Mouse (Mus musculus) hindbrain, embryonic 12.5 days (tissue): ENCODE measurements around the gene Cfap58. TPM values are rescaled to one million over a fixed set of nuclear protein-coding genes. Genes with fewer than 3 reads are reported as not detected.

ENCODE experiments used
- ATAC-seq: fragments of 200-750 bp; cut with Nextera tagmentation; 2 replicates; pipeline ENCODE4 v1.8.0; 2017; ENCODE audit warnings: moderate TSS enrichment; ENCODE audit not compliant: low FRiP score
- H3K27ac ChIP-seq: fragments of 300-500 bp; sonication (generic); 2 replicates; pipeline ENCODE4 v1.5.1; 2016; ENCODE audit warnings: mild to moderate bottlenecking
- H3K27me3 ChIP-seq: fragments of 300-500 bp; sonication (generic); 2 replicates; pipeline ENCODE4 v1.6.1; 2016; ENCODE audit warnings: mild to moderate bottlenecking
- H3K36me3 ChIP-seq: fragments of 300-500 bp; sonication (generic); 2 replicates; pipeline ENCODE4 v1.6.1; 2016; ENCODE audit warnings: mild to moderate bottlenecking
- H3K4me1 ChIP-seq: fragments of 300-500 bp; sonication (generic); 2 replicates; pipeline ENCODE4 v1.6.1; 2016
- H3K4me2 ChIP-seq: fragments of 300-500 bp; sonication (generic); replicated peaks from 2 replicates; pipeline ENCODE4 v1.6.1; 2016; ENCODE audit warnings: mild to moderate bottlenecking
- H3K4me3 ChIP-seq: fragments of 300-500 bp; sonication (generic); 2 replicates; pipeline ENCODE4 v1.5.1; 2016; ENCODE audit warnings: mild to moderate bottlenecking
- H3K9ac ChIP-seq: fragments of 300-500 bp; sonication (generic); 2 replicates; pipeline ENCODE4 v1.6.1; 2016; ENCODE audit warnings: mild to moderate bottlenecking, moderate library complexity
- H3K9me3 ChIP-seq: fragments of 300-500 bp; sonication (generic); replicated peaks from 2 replicates; pipeline ENCODE4 v1.6.1; 2016; ENCODE audit warnings: mild to moderate bottlenecking
- WGBS: fragments of 180-500 bp; shearing (Covaris S2); methylation state at CpG from one replicate; pipeline ENCODE4 v1.1.7; 2016; 5-methylcytosine and 5-hydroxymethylcytosine counted together
- polyA plus RNA-seq: library from polyadenylated mRNA; unstranded; fragments of >200 nt; fragmentation: Nextera tagmentation; extraction: Ambion mirVana; gene quantifications from 2 replicates; pipeline ENCODE4 v1.2.1, GENCODE M21; 2016

Gene Cfap58
- polyA plus RNA-seq, 1 experiment from 2014 or later = 0.30 TPM

- Histone ChIP-seq H3K36me3 (no peaks in the 10 kb centered on the region), H3K4me2 (no peak overlapping the region), H3K9me3 (no peaks in the 10 kb centered on the region), H3K9ac (no peak overlapping the region), H3K4me3 (no peak overlapping the region), H3K4me1 (peaks cover 48% of the 10 kb centered on the region), H3K27ac (no peak overlapping the region), H3K27me3 (no peaks in the 10 kb centered on the region)
- no peak for ATAC-seq
- 86% methylated on average over 5 of the region's 5 CpGs for WGBS
Measured at GRCm38 (mm10) chr19:47905603-47906002, 31.9 kb upstream of the Cfap58 start.

GRCm38 (mm10) chr19:47907596-47907995, 29.9 kb upstream of the Cfap58 start:
- WGBS = 93% methylated on average over 9 of the region's 9 CpGs
- no peak for ATAC-seq
- Histone ChIP-seq H3K36me3 (no peaks in the 10 kb centered on the region), H3K4me2 (no peak overlapping the region), H3K4me3 (no peak overlapping the region), H3K9ac (no peak overlapping the region), H3K27ac (no peak overlapping the region), H3K9me3 (no peaks in the 10 kb centered on the region), H3K27me3 (no peaks in the 10 kb centered on the region), H3K4me1 (peaks cover 42% of the 10 kb centered on the region)

GRCm38 (mm10) chr19:47908961-47909371, 28.5 kb upstream of the Cfap58 start:
- peaks cover 30% of the 10 kb centered on the region for H3K4me1 ChIP-seq
- H3K4me2 ChIP-seq = peak overlapping the region; percentile 60
- peak overlapping the region; percentile 78 for H3K9ac ChIP-seq
- H3K4me3 ChIP-seq = peak overlapping the region; percentile 30
- WGBS = 30% methylated on average over 6 of the region's 6 CpGs
- no peaks in the 10 kb centered on the region for H3K9me3 ChIP-seq
- no peaks in the 10 kb centered on the region for H3K27me3 ChIP-seq
- peak; percentile 53 for ATAC-seq
- no peaks in the 10 kb centered on the region for H3K36me3 ChIP-seq
- H3K27ac ChIP-seq = peak overlapping the region; percentile 98

- Histone ChIP-seq H3K4me2 (peak overlapping the region; percentile 60), H3K36me3 (0 out of 2 replicates have a peak, but pooled peaks cover 2% of the 10 kb centered on the region), H3K4me3 (peak overlapping the region; percentile 30), H3K9ac (peak overlapping the region; percentile 78), H3K27me3 (no peaks in the 10 kb centered on the region), H3K4me1 (peaks cover 30% of the 10 kb centered on the region), H3K9me3 (no peaks in the 10 kb centered on the region), H3K27ac (peak overlapping the region; percentile 98)
- whole genome bisulfite sequencing = 2% methylated on average over 10 of the region's 10 CpGs
- ATAC-seq = peak; percentile 85
Measured at GRCm38 (mm10) chr19:47909387-47910116, 27.9 kb upstream of the Cfap58 start.

- H3K9ac ChIP-seq = peak overlapping the region; percentile 78
- H3K36me3 ChIP-seq = 0 out of 2 replicates have a peak, but pooled peaks cover 2% of the 10 kb centered on the region
- no peak overlapping the region for H3K4me3 ChIP-seq
- ATAC-seq = peak; percentile 3; the same call in 1 of the 2 replicates
- H3K4me1 ChIP-seq = peaks cover 29% of the 10 kb centered on the region
- WGBS = 42% methylated on average over 4 of the region's 4 CpGs
- H3K4me2 ChIP-seq = peak overlapping the region; percentile 60
- H3K27me3 ChIP-seq = no peaks in the 10 kb centered on the region
- H3K27ac ChIP-seq = peak overlapping the region; percentile 98
- H3K9me3 ChIP-seq = no peaks in the 10 kb centered on the region
Measured at GRCm38 (mm10) chr19:47910117-47910618, 27.3 kb upstream of the Cfap58 start.

GRCm38 (mm10) chr19:47910751-47911150, 26.7 kb upstream of the Cfap58 start:
- Histone ChIP-seq H3K27ac (peak overlapping the region; percentile 98), H3K4me3 (no peak overlapping the region), H3K36me3 (0 out of 2 replicates have a peak, but pooled peaks cover 2% of the 10 kb centered on the region), H3K9me3 (no peaks in the 10 kb centered on the region), H3K4me2 (no peak overlapping the region), H3K27me3 (no peaks in the 10 kb centered on the region), H3K9ac (no peak overlapping the region), H3K4me1 (peaks cover 26% of the 10 kb centered on the region)
- no peak for ATAC-seq
- WGBS = 89% methylated on average over 4 of the region's 4 CpGs

GRCm38 (mm10) chr19:47913344-47913743, 24.1 kb upstream of the Cfap58 start:
- no peak overlapping the region for H3K4me2 ChIP-seq

GRCm38 (mm10) chr19:47914191-47914590, 23.3 kb upstream of the Cfap58 start:
- Histone ChIP-seq H3K9ac (no peak overlapping the region), H3K27me3 (no peaks in the 10 kb centered on the region), H3K36me3 (0 out of 2 replicates have a peak, but pooled peaks cover 2% of the 10 kb centered on the region), H3K4me3 (no peak overlapping the region), H3K4me2 (no peak overlapping the region), H3K4me1 (peaks cover 33% of the 10 kb centered on the region), H3K27ac (no peak overlapping the region), H3K9me3 (no peaks in the 10 kb centered on the region)
- ATAC-seq = no peak
- WGBS = 89% methylated on average over 4 of the region's 4 CpGs

More at GRCm38 (mm10) chr19:47913344-47913743, 24.1 kb upstream of the Cfap58 start:
- H3K4me1 ChIP-seq = peaks cover 41% of the 10 kb centered on the region
- H3K27ac ChIP-seq = no peak overlapping the region
- no peaks in the 10 kb centered on the region for H3K27me3 ChIP-seq
- ATAC-seq = no peak
- H3K36me3 ChIP-seq = 0 out of 2 replicates have a peak, but pooled peaks cover 2% of the 10 kb centered on the region
- WGBS = 93% methylated on average over 7 of the region's 7 CpGs
- H3K9ac ChIP-seq = no peak overlapping the region
- H3K4me3 ChIP-seq = no peak overlapping the region
- no peaks in the 10 kb centered on the region for H3K9me3 ChIP-seq

- no peak for ATAC-seq
- Histone ChIP-seq H3K9ac (no peak overlapping the region), H3K36me3 (0 out of 2 replicates have a peak, but pooled peaks cover 2% of the 10 kb centered on the region), H3K4me2 (no peak overlapping the region), H3K4me3 (no peak overlapping the region), H3K9me3 (no peaks in the 10 kb centered on the region), H3K4me1 (peaks cover 30% of the 10 kb centered on the region), H3K27ac (no peak overlapping the region), H3K27me3 (no peaks in the 10 kb centered on the region)
- 86% methylated on average over 4 of the region's 4 CpGs for WGBS
Measured at GRCm38 (mm10) chr19:47915251-47915650, 22.2 kb upstream of the Cfap58 start.

GRCm38 (mm10) chr19:47917396-47917795, 20.1 kb upstream of the Cfap58 start:
- no peak overlapping the region for H3K27ac ChIP-seq
- ATAC-seq = no peak

GRCm38 (mm10) chr19:47918016-47918415, 19.5 kb upstream of the Cfap58 start:
- Histone ChIP-seq H3K4me1 (peaks cover 24% of the 10 kb centered on the region), H3K36me3 (0 out of 2 replicates have a peak, but pooled peaks cover 2% of the 10 kb centered on the region), H3K4me2 (peak overlapping the region; percentile 69), H3K27ac (no peak overlapping the region), H3K4me3 (peak overlapping the region; percentile 85), H3K9ac (peak overlapping the region; percentile 85), H3K9me3 (no peaks in the 10 kb centered on the region), H3K27me3 (no peaks in the 10 kb centered on the region)
- WGBS = 21% methylated on average over 9 of the region's 9 CpGs
- no peak for ATAC-seq

More at GRCm38 (mm10) chr19:47917396-47917795, 20.1 kb upstream of the Cfap58 start:
- peak overlapping the region; percentile 69 for H3K4me2 ChIP-seq
- 22% methylated on average over 4 of the region's 4 CpGs for WGBS
- peak overlapping the region; percentile 85; the same call in 1 of the 2 replicates for H3K9ac ChIP-seq
- H3K9me3 ChIP-seq = no peaks in the 10 kb centered on the region
- no peaks in the 10 kb centered on the region for H3K27me3 ChIP-seq
- H3K4me3 ChIP-seq = peak overlapping the region; percentile 85
- peaks cover 24% of the 10 kb centered on the region for H3K4me1 ChIP-seq
- 0 out of 2 replicates have a peak, but pooled peaks cover 2% of the 10 kb centered on the region for H3K36me3 ChIP-seq

- Histone ChIP-seq H3K9me3 (no peaks in the 10 kb centered on the region), H3K27ac (peak overlapping the region; percentile 84), H3K9ac (peak overlapping the region; percentile 85), H3K4me3 (peak overlapping the region; percentile 85), H3K36me3 (0 out of 2 replicates have a peak, but pooled peaks cover 2% of the 10 kb centered on the region), H3K4me1 (peaks cover 24% of the 10 kb centered on the region), H3K4me2 (peak overlapping the region; percentile 69), H3K27me3 (no peaks in the 10 kb centered on the region)
- WGBS = under 1% methylated on average over 29 of the region's 29 CpGs
- ATAC-seq = peak; percentile 52
Measured at GRCm38 (mm10) chr19:47918455-47919101, 18.9 kb upstream of the Cfap58 start.
